Mouse (Mus musculus) forebrain, embryonic 12.5 days (tissue): ENCODE data around the gene Gadl1. TPM values are rescaled to one million over a fixed set of nuclear protein-coding genes. Genes with fewer than 3 reads are reported as not detected.
A peak's percentile ranks its signal among the peaks of the same experiment; 100 is the strongest.
"Not testable (repeated sequence)": the region's sequence is repeated elsewhere in the genome, so short reads cannot be mapped to it uniquely, and the experiment has no call there.

ENCODE experiments used
- ATAC-seq: fragments of 200-750 bp; cut with Nextera tagmentation; 2 replicates; pipeline ENCODE4 v1.8.0; 2017; ENCODE audit warnings: moderate TSS enrichment; ENCODE audit not compliant: low FRiP score
- H3K27ac ChIP-seq: fragments of 300-500 bp; sonication (generic); 2 replicates; pipeline ENCODE4 v1.5.1; 2016; ENCODE audit warnings: mild to moderate bottlenecking
- H3K27me3 ChIP-seq: fragments of 300-500 bp; sonication (generic); 2 replicates; pipeline ENCODE4 v1.6.1; 2016; ENCODE audit warnings: mild to moderate bottlenecking
- H3K36me3 ChIP-seq: fragments of 300-500 bp; sonication (generic); replicated peaks from 2 replicates; pipeline ENCODE4 v1.6.1; 2016; ENCODE audit warnings: mild to moderate bottlenecking
- H3K4me1 ChIP-seq: fragments of 300-500 bp; sonication (generic); 2 replicates; pipeline ENCODE4 v1.6.1; 2016
- H3K4me2 ChIP-seq: fragments of 300-500 bp; sonication (generic); 2 replicates; pipeline ENCODE4 v1.6.1; 2016; ENCODE audit warnings: mild to moderate bottlenecking, moderate library complexity
- H3K4me3 ChIP-seq: fragments of 300-500 bp; sonication (generic); replicated peaks from 2 replicates; pipeline ENCODE4 v1.5.1; 2016; ENCODE audit warnings: mild to moderate bottlenecking
- H3K9ac ChIP-seq: fragments of 300-500 bp; sonication (generic); 2 replicates; pipeline ENCODE4 v1.6.1; 2016; ENCODE audit warnings: mild to moderate bottlenecking
- H3K9me3 ChIP-seq: fragments of 300-500 bp; sonication (generic); 2 replicates; pipeline ENCODE4 v1.6.1; 2016
- WGBS: fragments of 180-500 bp; shearing (Covaris S2); methylation state at CpG from one replicate; pipeline ENCODE4 v1.1.7; 2016; 5-methylcytosine and 5-hydroxymethylcytosine counted together
- polyA plus RNA-seq: library from polyadenylated mRNA; unstranded; fragments of >200 nt; fragmentation: Nextera tagmentation; extraction: Ambion mirVana; gene quantifications from 2 replicates; pipeline ENCODE4 v1.2.1, GENCODE M21; 2016

The Gadl1 gene
- polyA plus RNA-seq, 1 experiment from 2014 or later = 0.38 TPM

DNA sequence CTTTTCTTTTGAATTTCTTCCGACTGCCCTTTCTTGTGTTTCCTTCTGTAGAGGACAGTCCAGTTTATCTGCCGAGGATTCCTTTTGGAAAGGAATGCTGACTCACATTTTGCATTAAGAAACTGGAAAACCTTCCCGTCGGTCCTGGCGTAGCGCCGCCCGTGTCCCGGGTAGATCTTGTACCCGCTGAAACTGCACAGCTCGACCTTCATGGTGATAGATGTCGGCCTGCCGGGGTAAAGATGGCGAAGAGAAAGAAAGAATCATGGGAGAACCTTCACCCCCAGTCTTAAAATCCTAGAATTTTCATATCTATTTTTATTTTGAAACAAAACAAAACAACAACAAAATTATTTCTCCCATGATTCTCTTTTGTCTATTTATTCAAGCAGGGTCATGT, 131.6 kb downstream of the Gadl1 start:
- 93% methylated on average over 14 of the region's 14 CpGs for whole genome bisulfite sequencing
- not testable (repeated sequence) for H3K9me3 ChIP-seq, H3K4me3 ChIP-seq, H3K27ac ChIP-seq, H3K27me3 ChIP-seq, H3K36me3 ChIP-seq, ATAC-seq, H3K4me1 ChIP-seq, H3K9ac ChIP-seq, H3K4me2 ChIP-seq

DNA sequence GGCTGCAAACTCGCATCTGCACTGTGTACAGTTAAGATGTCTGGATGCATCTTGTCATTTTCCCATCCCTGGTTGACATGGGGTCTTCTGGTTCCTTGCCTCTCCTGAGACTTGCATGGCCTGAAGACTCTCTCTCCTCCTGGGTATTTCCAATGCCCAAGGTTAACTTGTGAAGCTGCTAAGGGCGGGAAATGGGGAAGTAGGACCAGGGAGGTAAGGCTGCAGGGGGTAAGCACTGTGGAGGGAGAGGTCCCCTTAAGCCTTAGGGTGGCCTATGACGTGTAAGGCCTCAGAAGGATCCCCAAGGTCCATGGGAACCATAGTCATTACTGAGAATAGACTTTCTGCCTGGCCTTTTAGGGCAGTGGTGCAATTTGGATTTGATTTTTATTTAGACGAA, 132.1 kb downstream of the Gadl1 start:
- H3K9me3 ChIP-seq = no peaks in the 10 kb centered on the region
- H3K9ac ChIP-seq = no peak overlapping the region
- no peaks in the 10 kb centered on the region for H3K36me3 ChIP-seq
- no peak overlapping the region for H3K4me3 ChIP-seq
- no peak for ATAC-seq
- 70% methylated on average over 4 of the region's 4 CpGs for WGBS
- no peaks in the 10 kb centered on the region for H3K27me3 ChIP-seq
- no peak overlapping the region for H3K27ac ChIP-seq
- no peak overlapping the region for H3K4me2 ChIP-seq
- H3K4me1 ChIP-seq = no peaks in the 10 kb centered on the region

DNA sequence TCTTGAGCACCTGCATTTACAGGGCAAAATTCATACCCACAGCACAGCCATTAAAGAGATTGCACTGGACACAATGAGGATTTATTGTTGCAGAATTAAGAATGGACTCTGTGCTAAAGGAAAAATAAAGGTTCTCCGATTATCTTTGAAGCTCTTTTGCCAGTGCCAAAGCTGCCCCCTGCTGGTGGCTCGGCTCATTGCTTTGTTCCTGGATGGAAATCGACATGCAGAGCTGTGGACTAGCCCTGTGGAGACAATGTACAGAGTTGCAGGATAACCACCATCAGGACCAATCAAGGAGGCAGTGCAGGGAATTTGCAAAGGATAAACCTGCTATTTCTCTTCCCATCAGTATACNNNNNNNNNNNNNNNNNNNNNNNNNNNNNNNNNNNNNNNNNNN, 132.5 kb downstream of the Gadl1 start:
- 9% methylated on average over 3 of the region's 3 CpGs for WGBS
- no peaks in the 10 kb centered on the region for H3K36me3 ChIP-seq
- no peaks in the 10 kb centered on the region for H3K27me3 ChIP-seq
- no peak overlapping the region for H3K27ac ChIP-seq
- no peak overlapping the region for H3K4me2 ChIP-seq
- no peak overlapping the region for H3K9ac ChIP-seq
- H3K4me3 ChIP-seq = no peak overlapping the region
- no peaks in the 10 kb centered on the region for H3K9me3 ChIP-seq
- H3K4me1 ChIP-seq = no peaks in the 10 kb centered on the region
- 0 out of 2 replicates have a peak, but pooled peaks have one; percentile 49 for ATAC-seq

DNA sequence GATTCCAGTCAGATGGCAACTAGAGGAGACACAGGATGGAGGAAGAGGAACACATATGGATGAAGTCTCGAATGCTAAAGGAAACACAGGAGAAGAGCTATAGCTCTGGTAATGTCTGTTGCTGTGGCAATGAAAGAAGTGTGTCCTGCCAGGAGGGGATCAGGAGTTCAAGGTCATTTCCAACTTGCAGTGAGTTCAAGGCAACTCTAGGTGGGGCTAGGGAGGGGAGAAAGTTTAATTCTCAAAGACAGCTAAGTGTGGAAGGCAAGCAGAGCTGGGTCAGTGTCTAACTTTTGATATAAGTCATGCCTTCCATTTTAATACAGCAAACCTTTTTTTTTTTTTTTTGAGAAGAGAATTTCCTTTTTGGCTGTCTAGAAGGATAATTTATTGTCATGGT, 140.7 kb downstream of the Gadl1 start:
- H3K36me3 ChIP-seq = no peaks in the 10 kb centered on the region
- no peak overlapping the region for H3K9ac ChIP-seq
- H3K27ac ChIP-seq = no peak overlapping the region
- no peaks in the 10 kb centered on the region for H3K9me3 ChIP-seq
- H3K4me1 ChIP-seq = no peaks in the 10 kb centered on the region
- no peak for ATAC-seq
- H3K4me2 ChIP-seq = no peak overlapping the region
- H3K4me3 ChIP-seq = no peak overlapping the region
- WGBS = 86% methylated on average over 1 of the region's 1 CpGs
- H3K27me3 ChIP-seq = no peaks in the 10 kb centered on the region

DNA sequence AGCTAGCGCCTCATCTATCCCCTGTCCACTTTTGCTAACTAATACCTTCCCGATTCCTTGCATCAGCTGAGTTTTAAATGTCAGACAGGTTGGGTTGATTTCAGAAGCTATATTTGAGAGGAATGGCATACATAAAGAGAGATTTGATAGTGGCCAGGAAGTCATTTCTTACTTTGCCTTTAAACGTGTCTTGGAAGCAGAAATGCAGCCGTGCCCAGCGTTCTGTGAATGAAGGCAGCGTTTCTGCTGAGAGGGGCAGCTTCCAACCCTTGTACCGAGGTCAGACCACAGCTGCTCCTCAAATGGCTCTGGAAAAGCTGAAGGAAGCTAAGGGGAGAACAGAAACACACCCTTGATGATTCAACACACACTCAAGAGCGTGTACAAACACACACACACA, 144.7 kb downstream of the Gadl1 start:
- Histone ChIP-seq H3K27ac (no peak overlapping the region), H3K9ac (no peak overlapping the region), H3K4me1 (0 out of 2 replicates have a peak, but pooled peaks cover under 1% of the 10 kb centered on the region), H3K4me3 (no peak overlapping the region), H3K27me3 (no peaks in the 10 kb centered on the region), H3K4me2 (no peak overlapping the region), H3K9me3 (no peaks in the 10 kb centered on the region), H3K36me3 (no peaks in the 10 kb centered on the region)
- ATAC-seq = no peak
- 86% methylated on average over 8 of the region's 8 CpGs for WGBS

DNA sequence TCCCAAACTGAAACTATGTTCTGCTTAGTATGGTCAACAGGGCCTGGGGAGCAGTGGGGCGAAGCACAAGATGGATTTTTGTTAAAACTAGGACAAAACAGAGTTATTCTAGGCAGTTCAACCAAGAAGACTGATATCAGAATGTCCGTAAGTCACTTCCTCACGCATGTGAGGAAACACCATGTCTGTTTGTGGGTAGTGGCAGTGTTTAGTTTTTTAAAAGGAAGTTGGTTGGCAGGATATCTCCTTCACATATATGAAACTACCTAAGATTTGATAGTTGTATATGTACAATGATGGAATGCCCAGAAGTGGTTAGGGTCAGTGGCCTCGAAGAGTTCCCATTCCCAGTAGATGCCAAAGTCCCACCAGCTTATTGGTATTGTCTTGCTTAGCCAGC, 149.2 kb downstream of the Gadl1 start:
- ATAC-seq = no peak
- whole genome bisulfite sequencing = 89% methylated on average over 4 of the region's 4 CpGs
- no peaks in the 10 kb centered on the region for H3K9me3 ChIP-seq
- no peaks in the 10 kb centered on the region for H3K27me3 ChIP-seq
- H3K4me3 ChIP-seq = no peak overlapping the region
- no peak overlapping the region for H3K27ac ChIP-seq
- no peak overlapping the region for H3K9ac ChIP-seq
- H3K4me1 ChIP-seq = peaks cover 3% of the 10 kb centered on the region; the same call in 1 of the 2 replicates
- H3K36me3 ChIP-seq = no peaks in the 10 kb centered on the region
- no peak overlapping the region for H3K4me2 ChIP-seq

DNA sequence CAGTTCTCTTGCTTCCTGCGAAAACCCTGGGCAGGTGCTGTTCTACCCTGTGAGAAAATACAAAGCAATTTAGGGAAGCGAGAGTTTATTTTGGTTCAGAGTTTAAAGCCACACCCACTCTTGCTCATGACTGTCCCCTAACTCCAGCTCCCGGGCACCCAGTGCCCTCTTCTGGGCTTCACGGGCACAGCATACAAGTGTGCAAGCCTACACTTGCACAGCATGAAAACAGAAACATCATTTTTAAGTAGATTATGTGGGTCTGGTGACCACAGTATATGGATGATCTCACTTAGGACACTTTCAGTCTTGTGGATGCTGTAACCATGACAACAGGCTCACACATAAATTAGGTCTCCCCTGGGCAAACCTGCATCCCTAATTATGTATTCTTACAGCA, 149.9 kb downstream of the Gadl1 start:
- no peak overlapping the region for H3K4me3 ChIP-seq
- 62% methylated on average over 4 of the region's 4 CpGs for WGBS
- H3K27ac ChIP-seq = no peak overlapping the region
- H3K27me3 ChIP-seq = no peaks in the 10 kb centered on the region
- peak; percentile 53; the same call in 1 of the 2 replicates for ATAC-seq
- H3K4me1 ChIP-seq = peaks cover 3% of the 10 kb centered on the region; the same call in 1 of the 2 replicates
- no peak overlapping the region for H3K4me2 ChIP-seq
- H3K9ac ChIP-seq = no peak overlapping the region
- no peaks in the 10 kb centered on the region for H3K36me3 ChIP-seq
- H3K9me3 ChIP-seq = no peaks in the 10 kb centered on the region

DNA sequence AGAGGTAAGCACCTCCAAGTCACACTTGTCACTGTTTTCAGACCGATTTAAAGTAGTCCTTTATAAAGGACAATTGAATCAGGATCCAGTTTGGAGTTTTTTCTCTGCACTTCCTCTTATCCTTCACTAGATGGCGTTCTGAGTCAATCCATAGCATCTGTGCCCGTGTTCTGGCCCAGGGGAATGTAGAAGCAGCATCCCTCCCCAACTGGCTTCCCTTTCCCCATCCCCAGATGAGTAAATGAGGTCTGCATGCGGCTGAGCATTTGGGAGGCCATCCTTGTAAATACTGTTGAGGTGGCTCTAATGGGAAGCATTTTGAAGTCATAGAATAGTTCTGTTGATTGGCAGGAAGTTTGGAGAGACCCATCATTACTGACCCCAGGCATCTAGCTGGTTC, 151.4 kb downstream of the Gadl1 start:
- ATAC-seq = no peak
- H3K4me3 ChIP-seq = no peak overlapping the region
- no peak overlapping the region for H3K9ac ChIP-seq
- 6% methylated on average over 4 of the region's 4 CpGs for WGBS
- peaks cover 3% of the 10 kb centered on the region; the same call in 1 of the 2 replicates for H3K4me1 ChIP-seq
- no peaks in the 10 kb centered on the region for H3K9me3 ChIP-seq
- no peak overlapping the region for H3K27ac ChIP-seq
- H3K27me3 ChIP-seq = no peaks in the 10 kb centered on the region
- H3K4me2 ChIP-seq = no peak overlapping the region
- H3K36me3 ChIP-seq = no peaks in the 10 kb centered on the region

DNA sequence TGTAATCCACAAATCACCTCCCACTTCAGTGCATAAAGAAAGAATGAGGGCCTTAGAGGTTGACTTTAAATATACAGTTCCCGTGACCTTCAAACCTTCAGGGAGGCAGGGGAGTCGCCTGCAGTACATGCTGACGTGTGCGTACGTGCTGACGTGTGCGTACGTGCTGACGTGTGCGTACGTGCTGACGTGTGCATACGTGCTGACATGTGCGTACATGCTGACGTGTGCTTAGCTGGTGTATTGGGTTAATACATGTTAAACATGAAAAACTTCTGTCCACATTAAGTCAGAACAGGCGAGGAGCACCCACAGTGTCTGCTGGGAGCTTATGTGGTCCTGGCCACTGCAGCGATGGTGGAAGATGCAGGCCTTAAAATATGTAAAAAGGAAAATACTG, 155.5 kb downstream of the Gadl1 start:
- 91% methylated on average over 17 of the region's 17 CpGs for WGBS
- Histone ChIP-seq H3K4me3 (no peak overlapping the region), H3K9me3 (no peaks in the 10 kb centered on the region), H3K9ac (no peak overlapping the region), H3K27ac (no peak overlapping the region), H3K36me3 (no peaks in the 10 kb centered on the region), H3K4me1 (no peaks in the 10 kb centered on the region), H3K4me2 (no peak overlapping the region), H3K27me3 (no peaks in the 10 kb centered on the region)
- ATAC-seq = no peak

DNA sequence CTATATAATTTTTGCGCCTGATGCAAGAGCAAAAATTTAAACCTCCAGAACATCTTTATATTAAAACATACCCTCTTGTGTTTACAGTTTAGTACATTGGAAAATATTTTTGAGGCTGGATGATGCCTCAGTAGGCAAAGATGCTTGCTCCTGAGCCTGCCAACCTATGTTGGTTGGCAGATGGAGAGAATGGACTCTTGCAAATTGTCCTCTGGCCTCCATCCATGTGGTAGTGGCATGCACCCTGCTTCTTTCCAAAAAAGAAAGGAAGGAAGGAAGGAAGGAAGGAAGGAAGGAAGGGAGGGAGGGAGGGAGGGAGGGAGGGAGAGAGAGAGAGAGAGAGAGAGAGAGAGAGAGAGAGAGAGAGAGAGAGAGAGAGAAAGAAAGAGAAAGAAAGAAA, 162.3 kb downstream of the Gadl1 start:
- not testable (repeated sequence) for H3K4me2 ChIP-seq, ATAC-seq, H3K27me3 ChIP-seq, H3K36me3 ChIP-seq, H3K9me3 ChIP-seq, H3K4me1 ChIP-seq, H3K9ac ChIP-seq, H3K27ac ChIP-seq, H3K4me3 ChIP-seq
- 91% methylated on average over 1 of the region's 1 CpGs for WGBS

DNA sequence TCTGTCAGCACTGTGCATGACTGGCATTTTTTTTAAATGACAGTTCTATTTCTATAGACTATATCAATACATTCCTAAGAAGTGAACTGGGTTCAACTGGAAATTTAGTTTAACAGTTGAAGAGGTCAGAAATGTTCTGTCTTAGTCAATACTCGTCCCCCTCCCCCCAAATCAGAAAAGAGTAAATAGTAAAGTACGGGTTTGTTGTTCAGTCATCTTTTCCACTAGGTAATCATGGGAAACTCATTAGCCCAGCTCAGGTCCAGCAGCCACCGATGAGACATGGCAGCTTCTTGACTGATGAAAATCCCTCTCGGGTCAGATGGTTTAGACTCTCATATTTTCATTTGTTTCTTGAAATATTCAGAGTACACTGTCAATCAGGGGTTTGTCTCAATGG, 166.9 kb downstream of the Gadl1 start:
- H3K27ac ChIP-seq = no peak overlapping the region
- no peak for ATAC-seq
- 81% methylated on average over 4 of the region's 4 CpGs for WGBS
- no peak overlapping the region for H3K4me3 ChIP-seq
- no peaks in the 10 kb centered on the region for H3K36me3 ChIP-seq
- H3K4me1 ChIP-seq = no peaks in the 10 kb centered on the region
- H3K9ac ChIP-seq = no peak overlapping the region
- H3K9me3 ChIP-seq = no peaks in the 10 kb centered on the region
- H3K4me2 ChIP-seq = no peak overlapping the region
- H3K27me3 ChIP-seq = no peaks in the 10 kb centered on the region

DNA sequence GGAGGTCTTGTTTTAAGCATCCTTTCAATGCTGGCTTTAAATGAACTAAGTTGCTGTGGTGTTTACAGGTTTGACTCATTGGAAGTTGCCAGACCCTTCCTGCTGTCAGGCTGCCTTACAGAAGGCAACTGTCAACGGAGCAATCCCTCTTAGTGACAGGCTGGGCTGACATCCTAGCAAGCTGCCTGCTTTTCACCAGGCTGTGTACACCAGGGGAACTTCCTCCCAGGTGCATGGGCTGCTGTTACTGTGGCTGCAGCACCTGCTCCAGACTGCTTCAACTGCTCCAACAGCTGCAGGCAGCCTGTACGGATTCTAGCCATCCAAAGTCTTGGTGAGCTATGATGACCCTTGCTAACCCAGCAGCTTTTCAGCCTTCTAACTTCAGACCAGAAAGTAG, 167.7 kb downstream of the Gadl1 start:
- ATAC-seq = no peak

DNA sequence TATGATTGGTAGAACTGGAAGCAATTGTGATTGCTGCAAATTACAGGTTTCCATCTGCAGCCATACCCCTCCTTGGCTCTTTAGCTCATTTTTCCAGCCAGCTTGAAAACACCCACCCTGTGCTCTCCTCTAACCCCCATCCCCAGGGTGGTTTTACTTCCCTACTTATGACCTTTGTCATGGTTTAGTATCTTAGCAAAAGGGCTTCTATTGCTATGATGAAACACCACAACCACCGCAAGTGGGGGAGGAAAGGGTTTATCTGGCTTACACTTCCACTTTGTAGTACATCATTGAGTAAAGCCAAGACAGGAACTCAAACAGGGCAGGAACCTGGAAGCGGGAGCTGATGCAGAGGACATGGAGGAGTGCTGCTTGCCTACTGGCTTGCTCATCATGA, 168.2 kb downstream of the Gadl1 start:
- no peaks in the 10 kb centered on the region for H3K36me3 ChIP-seq
- H3K9me3 ChIP-seq = no peaks in the 10 kb centered on the region
- WGBS = 94% methylated on average over 2 of the region's 2 CpGs
- ATAC-seq = no peak
- H3K9ac ChIP-seq = no peak overlapping the region
- H3K27ac ChIP-seq = no peak overlapping the region
- H3K4me2 ChIP-seq = no peak overlapping the region
- H3K27me3 ChIP-seq = no peaks in the 10 kb centered on the region
- H3K4me3 ChIP-seq = no peak overlapping the region
- H3K4me1 ChIP-seq = no peaks in the 10 kb centered on the region

More for the DNA sequence above, 167.7 kb downstream of the Gadl1 start:
- Histone ChIP-seq H3K9ac (no peak overlapping the region), H3K27ac (no peak overlapping the region), H3K4me1 (no peaks in the 10 kb centered on the region), H3K36me3 (no peaks in the 10 kb centered on the region), H3K4me2 (no peak overlapping the region), H3K4me3 (no peak overlapping the region), H3K27me3 (no peaks in the 10 kb centered on the region), H3K9me3 (no peaks in the 10 kb centered on the region)
- WGBS = 75% methylated on average over 2 of the region's 2 CpGs

DNA sequence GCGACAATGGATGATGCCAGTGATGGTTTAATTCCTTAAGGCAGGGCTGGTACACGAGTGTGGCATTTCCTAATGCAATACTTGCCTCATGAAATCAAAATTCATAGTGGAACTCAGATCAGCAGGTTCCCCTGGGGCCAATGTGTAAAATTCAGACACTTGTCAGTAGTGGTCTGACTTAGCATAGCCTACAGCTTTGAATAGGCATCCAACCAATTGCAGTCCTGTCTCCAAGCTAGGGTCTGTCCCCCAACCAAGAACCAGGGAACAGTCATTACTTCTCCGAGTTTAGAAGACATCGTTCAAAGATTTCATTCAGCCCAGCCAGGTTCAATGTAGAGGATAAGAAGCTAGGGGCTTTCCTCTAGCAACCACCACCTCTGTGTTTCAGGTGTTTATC, 172.5 kb downstream of the Gadl1 start:
- ATAC-seq = no peak
- H3K9ac ChIP-seq = no peak overlapping the region
- no peaks in the 10 kb centered on the region for H3K4me1 ChIP-seq
- H3K27me3 ChIP-seq = no peaks in the 10 kb centered on the region
- H3K36me3 ChIP-seq = no peaks in the 10 kb centered on the region
- H3K27ac ChIP-seq = no peak overlapping the region
- H3K4me3 ChIP-seq = no peak overlapping the region
- H3K9me3 ChIP-seq = no peaks in the 10 kb centered on the region
- WGBS = 89% methylated on average over 4 of the region's 4 CpGs
- no peak overlapping the region for H3K4me2 ChIP-seq
